Mouse (Mus musculus) embryonic fibroblast, embryonic 13.5 days (primary cell): ENCODE measurements around the gene Pdgfc.

Experiments used
- CTCF ChIP-seq: IDR thresholded peaks from 2 replicates; pipeline ENCODE4 v1.5.1; 2011; ENCODE audit warnings: mild to moderate bottlenecking, control low read depth, low read length, moderate library complexity, borderline replicate concordance; ENCODE audit not compliant: insufficient read depth
- POLR2A ChIP-seq: IDR thresholded peaks from 2 replicates; pipeline ENCODE4 v1.6.1; 2011; ENCODE audit warnings: low read depth, mild to moderate bottlenecking, control low read depth, low read length, moderate library complexity

DNA sequence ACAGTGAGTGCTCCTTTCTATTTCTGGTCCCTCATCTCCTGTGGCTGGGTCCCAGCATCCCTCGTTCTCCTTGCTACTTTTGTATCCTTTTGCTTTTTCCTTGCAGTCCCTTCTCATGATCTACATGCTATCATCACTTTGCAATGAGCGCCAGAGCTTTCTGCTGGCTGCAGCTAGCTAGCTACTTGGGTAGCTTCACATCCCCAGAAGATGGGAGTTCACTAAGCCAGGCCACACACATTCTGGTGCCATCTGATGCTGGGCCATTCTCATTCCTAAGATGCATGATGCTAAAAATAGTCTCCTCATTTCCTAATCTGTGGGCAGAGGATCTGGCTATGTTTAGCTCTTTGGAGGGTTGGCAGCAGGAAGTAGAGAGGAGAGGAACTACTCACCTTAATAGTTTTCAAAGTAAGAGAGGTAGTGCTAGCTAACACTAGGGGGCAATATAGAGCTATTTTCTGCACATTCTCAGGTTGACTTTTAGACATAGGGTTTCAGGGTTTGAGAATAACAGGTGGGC, 3.0 kb downstream of the Pdgfc start:
- TF ChIP-seq POLR2A (no peak; the same call in 1 of the 2 replicates), CTCF (no peak)
